Mouse (Mus musculus): ENCODE results near the gene Kcnh4. TPM values are rescaled to one million over a fixed set of nuclear protein-coding genes. Genes with fewer than 3 reads are reported as not detected.

Gene Kcnh4
- total RNA-seq, 2 experiments from 2014 or later = 1.7 TPM

DNA sequence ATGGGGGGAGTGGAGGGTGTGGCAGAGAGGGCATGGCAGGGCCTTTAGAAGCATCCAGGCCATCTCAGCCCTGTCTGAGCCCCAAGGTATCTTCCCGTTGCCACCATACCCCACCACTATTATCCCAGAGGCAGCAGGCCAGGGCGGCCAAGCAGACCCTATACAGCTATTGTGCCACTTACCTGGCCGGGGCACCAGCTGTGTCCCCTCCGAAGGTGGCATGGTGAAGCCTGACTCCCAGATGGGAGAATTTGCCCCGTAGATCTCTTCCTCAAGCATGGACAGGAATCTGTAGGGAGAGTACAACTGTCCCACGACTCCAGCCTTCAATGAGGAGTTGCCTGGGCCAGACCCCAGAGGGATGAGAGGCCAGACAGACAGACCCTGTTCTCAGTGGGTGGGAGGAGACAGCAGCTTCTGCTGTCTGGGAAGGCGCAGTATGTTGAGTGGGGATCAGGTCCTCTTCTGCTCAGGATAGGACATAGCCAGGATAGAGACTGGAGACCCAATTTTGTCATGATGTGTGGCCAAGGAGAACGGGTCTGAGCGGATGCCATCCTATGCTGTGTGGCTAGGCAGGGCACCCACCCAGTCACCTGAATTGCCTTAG, 50.4 kb downstream of the Kcnh4 start:
- DNase-seq = no peak

DNA sequence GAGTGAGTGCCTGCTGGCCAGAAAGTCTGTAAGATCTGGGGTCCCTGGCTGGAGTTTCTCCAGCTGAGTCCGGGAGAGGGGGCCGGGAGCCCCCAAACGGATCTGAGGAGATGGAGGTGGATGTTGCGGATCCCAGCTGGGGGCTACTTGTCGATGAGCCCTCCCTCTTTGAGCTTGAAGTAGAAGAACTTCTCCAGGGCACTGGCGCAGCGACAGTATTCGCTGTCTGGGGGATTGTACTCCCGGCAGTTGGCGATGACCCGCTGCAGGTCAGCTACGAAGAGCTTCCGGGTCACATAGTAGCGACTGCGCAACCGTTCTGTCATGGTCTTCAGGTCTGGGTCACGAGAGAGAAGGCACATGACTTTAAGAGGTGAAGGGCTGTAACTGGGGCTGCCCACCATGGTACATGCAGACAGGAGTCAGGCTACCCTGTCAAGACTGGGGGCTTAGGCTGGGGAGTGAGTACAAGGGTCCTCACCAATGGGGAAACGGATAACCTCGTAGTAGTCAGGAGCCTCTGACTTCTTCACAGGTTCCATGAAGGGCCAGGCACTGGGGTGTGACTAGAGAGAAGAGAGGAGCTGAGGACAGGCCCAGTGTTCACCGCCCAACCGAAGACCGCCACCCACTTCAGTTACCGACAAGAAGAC, 54.5 kb downstream of the Kcnh4 start:
- DNase-seq = no peak

DNA sequence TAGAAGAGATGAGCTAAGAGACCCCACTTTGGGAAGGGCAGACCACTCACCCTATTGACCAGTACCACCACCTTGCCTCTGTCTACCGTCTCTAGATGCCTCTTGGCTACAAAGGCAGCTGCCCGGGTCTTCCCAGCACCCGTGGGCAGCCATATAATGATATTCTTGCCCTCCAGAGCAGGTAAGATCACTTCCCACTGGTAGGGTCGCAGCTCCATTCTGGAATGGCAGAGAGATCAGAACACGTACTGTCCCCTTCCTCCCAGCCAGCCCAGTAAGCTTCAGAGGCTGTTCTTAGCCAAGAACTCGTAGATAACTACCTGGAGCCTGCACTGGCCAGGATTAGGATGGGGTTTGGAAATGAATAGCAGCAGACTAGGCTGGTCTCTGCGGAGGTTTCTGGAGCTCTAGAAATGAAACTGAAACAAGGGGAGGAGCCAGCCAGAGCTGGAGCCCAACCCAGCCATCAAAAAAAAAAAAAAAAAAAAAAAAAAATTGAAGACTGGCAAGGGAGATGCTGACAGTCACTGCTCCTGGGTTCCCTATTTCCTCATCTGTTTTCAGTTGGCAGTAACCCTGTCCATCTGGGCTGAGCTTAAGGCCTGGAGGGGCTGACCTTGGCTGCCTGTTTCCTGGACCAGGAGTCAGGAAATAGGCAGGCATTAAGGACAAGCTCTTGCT, 55.8 kb downstream of the Kcnh4 start, which contains the start of gene Dhx58:
Dhx58 (minus strand) TSS at position 421 of the 681 bp plus-strand sequence.
- no peak for DNase-seq

DNA sequence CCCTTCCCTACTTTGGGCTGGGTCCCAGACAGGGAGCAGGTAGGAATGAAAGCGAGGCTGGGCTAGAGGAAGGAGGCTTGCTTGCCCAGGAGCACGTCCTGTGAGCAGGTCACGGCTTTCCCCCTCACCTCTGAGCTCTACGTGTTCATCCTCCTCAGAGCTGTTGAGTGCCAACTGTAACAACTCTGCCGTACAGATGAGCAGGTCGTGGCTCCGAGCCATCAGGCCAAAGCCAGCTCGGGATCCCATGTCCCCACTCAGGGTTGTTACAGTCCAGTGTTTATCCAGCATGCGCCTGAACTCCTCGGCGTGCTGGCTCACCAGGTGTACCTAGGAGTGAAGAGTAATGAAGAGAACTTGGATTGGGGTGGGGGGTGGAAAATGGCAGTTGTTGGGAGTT, 56.4 kb downstream of the Kcnh4 start:
- DNase-seq = no peak

DNA sequence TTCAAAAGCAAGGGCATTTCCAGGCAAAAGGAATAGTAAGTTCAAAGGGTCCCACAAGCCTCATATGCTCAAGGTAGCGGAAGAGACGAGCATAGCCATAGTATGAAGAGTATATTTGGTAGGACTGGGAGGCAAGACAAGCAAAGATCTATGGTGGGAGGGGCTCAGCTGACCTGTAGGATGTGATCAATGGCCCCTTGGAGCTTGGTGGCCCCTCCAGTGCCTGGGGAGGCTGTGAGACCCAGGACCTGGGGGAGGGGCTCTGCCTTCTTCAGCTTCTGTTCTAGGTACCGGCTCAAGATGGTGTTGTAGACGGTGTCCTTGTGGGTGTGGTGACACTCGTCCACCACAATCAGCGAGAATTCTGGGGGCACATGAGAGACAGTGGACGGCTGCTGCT, 56.8 kb downstream of the Kcnh4 start:
- DNase-seq = no peak

DNA sequence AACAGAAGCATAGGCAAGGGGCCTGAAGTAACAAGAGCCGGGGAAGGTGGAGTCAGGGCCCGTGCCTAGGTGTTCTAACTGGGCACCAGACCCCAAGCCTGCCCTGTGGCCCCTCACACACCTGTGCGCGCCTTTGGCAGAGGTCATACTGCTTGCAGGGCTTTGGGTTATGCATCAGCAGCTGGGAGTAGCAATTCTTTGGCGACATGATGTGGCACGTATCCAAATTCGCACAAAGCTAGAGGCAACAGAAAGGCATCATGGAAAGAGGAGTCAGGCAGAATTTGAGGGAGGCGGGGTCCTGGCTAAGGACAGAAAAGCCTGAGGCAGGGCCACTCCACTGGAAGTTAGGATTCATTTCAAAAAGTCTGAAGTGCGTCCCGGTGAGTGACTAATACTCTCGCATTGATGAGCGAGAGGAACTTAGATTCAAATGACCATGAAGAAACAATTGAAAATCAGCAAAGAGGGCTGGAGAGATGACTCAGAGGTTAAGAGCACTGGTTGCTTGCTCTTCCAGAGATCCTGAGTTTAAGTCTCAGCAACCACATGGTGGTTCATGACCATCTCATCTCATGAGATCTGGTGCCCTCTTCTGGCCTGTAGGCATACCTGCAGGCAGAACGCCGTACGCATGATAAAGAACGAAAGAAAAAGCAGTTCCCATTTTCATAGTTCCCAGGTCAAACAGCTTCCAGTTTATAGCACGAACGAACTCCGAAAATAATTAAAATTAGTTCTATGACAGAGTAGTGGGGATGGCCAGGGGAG, 57.5 kb downstream of the Kcnh4 start:
- DNase-seq = peak in 1 of 2 experiments; percentile 59

DNA sequence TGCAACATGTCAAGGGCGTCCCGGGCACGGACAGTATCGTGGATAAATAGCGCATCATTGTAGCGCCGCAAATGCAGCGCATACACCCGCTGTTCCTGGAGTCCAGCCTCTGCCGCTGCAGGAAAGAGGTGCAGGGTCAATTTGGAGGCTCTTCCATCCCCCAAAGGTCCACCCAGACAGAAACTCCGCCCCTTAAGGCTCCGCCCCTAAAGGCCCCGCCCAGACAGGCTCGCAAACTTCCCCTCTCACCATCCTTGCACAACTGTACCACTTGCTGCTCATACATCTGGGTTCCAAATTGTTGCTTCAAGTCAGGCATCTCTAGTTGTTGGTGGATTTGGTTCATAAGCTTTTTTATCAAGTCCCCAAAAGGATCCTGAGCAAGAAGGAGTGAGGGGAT, 58.4 kb downstream of the Kcnh4 start:
- no peak for DNase-seq

DNA sequence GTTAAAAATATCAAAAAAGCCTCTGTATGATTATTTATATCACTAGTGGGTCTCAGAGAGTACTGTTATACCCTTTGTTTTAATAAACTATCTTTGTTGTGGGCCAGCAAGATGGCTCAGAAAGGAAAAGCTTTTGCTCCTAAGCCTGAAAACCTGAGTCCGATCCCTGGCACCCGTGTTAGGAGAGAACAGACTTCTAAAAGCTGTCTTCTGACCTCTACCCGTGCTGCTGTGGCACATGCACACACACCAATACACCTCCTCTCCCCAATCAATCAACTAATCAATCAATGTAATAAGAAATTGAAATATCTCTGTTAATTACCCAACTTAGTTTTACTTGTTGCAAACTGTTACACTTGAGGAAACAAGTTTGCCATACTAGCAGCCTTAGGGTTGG, 59.0 kb downstream of the Kcnh4 start:
- no peak for DNase-seq

DNA sequence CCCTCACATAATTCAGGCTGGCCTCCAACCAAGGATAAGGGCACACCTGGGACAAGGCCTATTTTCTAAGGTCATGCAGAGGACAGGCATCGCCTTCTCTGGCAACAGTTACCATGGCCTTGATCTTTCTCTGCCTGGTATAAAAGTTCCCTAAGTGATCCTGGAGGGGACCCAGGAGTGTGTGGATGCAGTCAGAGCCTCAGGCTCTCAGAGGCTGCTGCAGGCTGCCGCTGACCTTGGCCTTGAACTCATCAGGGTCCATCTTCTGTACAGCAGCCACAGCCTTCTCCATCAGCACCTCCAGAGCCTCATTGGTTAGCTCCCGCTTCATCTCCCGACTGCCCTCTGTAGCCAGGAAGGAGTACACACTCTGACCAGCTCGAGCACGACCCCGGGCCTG, 61.8 kb downstream of the Kcnh4 start:
- DNase-seq = no peak

DNA sequence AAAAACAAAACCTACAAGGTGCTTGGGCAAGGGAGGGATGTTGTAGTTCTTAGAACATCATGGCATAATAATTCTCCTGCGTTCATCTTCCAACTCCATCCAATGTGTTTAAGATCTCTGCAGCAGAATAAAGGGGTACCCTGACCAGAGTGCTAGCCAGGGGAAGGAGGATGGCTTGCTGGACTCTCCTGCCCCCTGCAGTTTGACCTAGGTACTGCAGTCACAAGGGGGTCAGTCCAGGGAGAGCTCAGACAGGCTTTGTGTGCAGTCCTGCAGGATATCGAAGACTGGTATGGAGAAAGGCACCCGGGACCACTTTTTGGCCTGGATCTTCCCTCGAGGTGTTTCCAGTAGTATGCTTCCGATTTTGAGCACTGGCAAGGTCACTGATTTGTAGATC, 64.8 kb downstream of the Kcnh4 start:
- DNase-seq = peak; percentile 71 to 74

DNA sequence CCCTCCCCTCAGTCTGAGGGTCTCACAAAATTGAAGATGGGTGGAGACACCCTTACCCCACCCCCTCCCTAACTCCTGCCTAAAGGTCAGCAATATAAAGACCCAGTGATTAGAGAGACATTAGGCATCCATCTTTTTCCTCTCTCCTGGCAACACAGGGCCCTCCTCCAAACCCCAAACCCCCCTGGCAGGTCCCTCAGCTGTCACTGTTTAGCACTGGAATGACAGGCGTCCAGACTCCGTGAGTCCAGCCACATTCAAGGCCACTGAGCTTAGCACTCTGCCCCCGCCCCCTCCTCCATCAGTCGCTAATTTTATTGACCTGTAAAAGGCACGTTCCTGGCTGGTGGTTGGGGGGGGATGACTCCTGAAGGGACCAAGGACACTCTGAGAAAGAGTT, 66.6 kb downstream of the Kcnh4 start:
- no peak for DNase-seq

DNA sequence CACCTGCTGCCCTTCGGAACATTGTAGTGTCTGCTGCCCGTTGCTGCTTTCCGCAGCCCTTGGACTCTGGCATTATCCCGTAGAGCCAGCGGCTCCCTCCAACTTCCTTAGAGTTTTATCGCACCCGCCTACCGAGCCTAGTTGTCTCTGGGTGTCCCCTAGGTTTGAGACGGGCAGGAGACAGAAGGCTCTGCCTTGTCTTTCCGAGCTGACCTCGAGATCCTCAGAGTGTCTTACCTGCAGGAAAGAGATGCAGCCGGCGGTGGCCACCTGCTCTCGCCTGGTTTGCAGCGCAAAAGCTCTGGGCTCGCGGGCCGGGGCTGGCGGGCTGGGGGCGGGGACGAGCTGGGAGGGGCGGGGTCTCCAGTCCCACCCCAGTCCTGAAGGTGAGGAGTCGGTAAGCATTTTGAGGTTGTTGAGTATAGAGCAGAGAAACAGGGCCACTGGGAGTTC, 67.6 kb downstream of the Kcnh4 start, which contains the start of gene Zfp385c:
Zfp385c (minus strand) TSS at position 292 of the 453 bp plus-strand sequence.
- no peak for DNase-seq

DNA sequence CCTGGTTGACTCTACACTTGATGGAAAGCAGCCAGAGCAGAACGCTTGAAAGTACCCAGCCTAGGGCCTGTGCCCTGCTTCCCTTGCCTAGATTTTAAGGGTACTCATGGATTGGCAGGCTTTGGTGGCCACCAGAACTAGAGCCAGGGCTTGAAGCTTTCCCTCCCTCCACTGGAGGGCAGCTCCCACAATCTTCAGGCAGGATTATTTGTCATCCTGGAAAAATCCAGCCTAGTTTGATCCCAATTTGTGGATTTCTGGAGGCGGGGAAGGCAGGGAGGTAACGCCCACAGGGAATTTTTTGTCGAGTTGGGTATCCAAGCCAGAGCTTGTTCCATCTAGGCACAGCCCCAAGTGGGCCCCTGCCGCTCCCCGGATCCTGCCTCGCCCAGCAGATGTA, 69.4 kb downstream of the Kcnh4 start:
- DNase-seq = no peak

Other genes with a start within 250 kb of the Kcnh4 start
- gene Acly, start 231.9 kb downstream of the Kcnh4 start, total RNA-seq (2021) = 100 to 1,000 TPM; 103 to 109 TPM
- 1 to 10 TPM in 1 of 2 experiments, under 1 TPM in 1; 0.82 to 1.3 TPM for gene Ttc25, start 214.3 kb downstream of the Kcnh4 start, total RNA-seq (2021)
- 100 to 1,000 TPM; 246 to 256 TPM for gene Cnp, start 185.0 kb downstream of the Kcnh4 start, total RNA-seq (2021)
- 10 to 100 TPM; 12.5 to 15.1 TPM for gene Nkiras2, start 140.7 kb downstream of the Kcnh4 start, total RNA-seq (2021)
- gene Dnajc7, start 139.8 kb downstream of the Kcnh4 start, total RNA-seq (2021) = 100 to 1,000 TPM; 249 to 265 TPM
- under 1 TPM; 0.15 to 0.66 TPM for gene Zfp385c, start 67.5 kb downstream of the Kcnh4 start, total RNA-seq (2021)
- 1 to 10 TPM; 1.5 to 3.4 TPM for gene Dhx58, start 55.7 kb downstream of the Kcnh4 start, total RNA-seq (2021)
- gene Kat2a, start 47.5 kb downstream of the Kcnh4 start, total RNA-seq (2021) = 10 to 100 TPM; 53.0 to 54.4 TPM
- gene Hspb9, start 46.1 kb downstream of the Kcnh4 start, total RNA-seq (2021) = not detected
- 100 to 1,000 TPM; 143 to 149 TPM for gene Rab5c, start 21.7 kb downstream of the Kcnh4 start, total RNA-seq (2021)
- not detected for gene Hcrt, start 3.0 kb upstream of the Kcnh4 start, total RNA-seq (2021)
- gene Ghdc, start 11.0 kb upstream of the Kcnh4 start, total RNA-seq (2021) = 1 to 10 TPM; 6.2 to 9.9 TPM
- 10 to 100 TPM; 11.7 to 12.7 TPM for gene Stat5b, start 90.8 kb upstream of the Kcnh4 start, total RNA-seq (2021)
- 1 to 10 TPM; 1.1 to 1.5 TPM for gene Stat5a, start 99.4 kb upstream of the Kcnh4 start, total RNA-seq (2021)
- 10 to 100 TPM; 34.2 to 44.7 TPM for gene Stat3, start 179.6 kb upstream of the Kcnh4 start, total RNA-seq (2021)
- gene Cavin1, start 210.9 kb upstream of the Kcnh4 start, total RNA-seq (2021) = 10 to 100 TPM; 12.4 to 14.5 TPM
- 100 to 1,000 TPM; 464 to 482 TPM for gene Atp6v0a1, start 249.5 kb upstream of the Kcnh4 start, total RNA-seq (2021)

Data from layer of hippocampus, postnatal 36 days (tissue).